Mouse (Mus musculus) lung, embryonic 15.5 days (tissue): ENCODE results near the gene Foxg1. TPM values are rescaled to one million over a fixed set of nuclear protein-coding genes. Genes with fewer than 3 reads are reported as not detected.
A peak's percentile ranks its signal among the peaks of the same experiment; 100 is the strongest.

Experiments
- ATAC-seq: fragments of 200-750 bp; cut with Nextera tagmentation; 2 replicates; pipeline ENCODE4 v1.8.0; 2017; ENCODE audit warnings: moderate number of reproducible peaks, borderline replicate concordance; ENCODE audit not compliant: low FRiP score, low TSS enrichment; ENCODE audit errors: extremely low read depth
- H3K27ac ChIP-seq: fragments of 300-500 bp; sonication (generic); 2 replicates; pipeline ENCODE4 v1.5.1; 2015; ENCODE audit warnings: moderate library complexity, mild to moderate bottlenecking, inconsistent platforms
- H3K27me3 ChIP-seq: fragments of 300-500 bp; sonication (generic); 2 replicates; pipeline ENCODE4 v1.6.1; 2015; ENCODE audit warnings: inconsistent platforms
- H3K36me3 ChIP-seq: fragments of 300-500 bp; sonication (generic); 2 replicates; pipeline ENCODE4 v1.6.1; 2015; ENCODE audit warnings: inconsistent platforms
- H3K4me1 ChIP-seq: fragments of 300-500 bp; sonication (generic); 2 replicates; pipeline ENCODE4 v1.6.1; 2015; ENCODE audit warnings: inconsistent platforms
- H3K4me2 ChIP-seq: fragments of 300-500 bp; sonication (generic); 2 replicates; pipeline ENCODE4 v1.6.1; 2015; ENCODE audit warnings: inconsistent platforms, mild to moderate bottlenecking, moderate library complexity
- H3K4me3 ChIP-seq: fragments of 300-500 bp; sonication (generic); 2 replicates; pipeline ENCODE4 v1.5.1; 2015; ENCODE audit warnings: mild to moderate bottlenecking, inconsistent platforms
- H3K9ac ChIP-seq: fragments of 300-500 bp; sonication (generic); 2 replicates; pipeline ENCODE4 v1.6.1; 2015; ENCODE audit warnings: inconsistent platforms
- H3K9me3 ChIP-seq: fragments of 300-500 bp; sonication (generic); 2 replicates; pipeline ENCODE4 v1.6.1; 2016; ENCODE audit warnings: inconsistent platforms
- WGBS: fragments of 180-500 bp; shearing (Covaris S2); methylation state at CpG from one replicate; pipeline ENCODE4 v1.1.7; 2015; 5-methylcytosine and 5-hydroxymethylcytosine counted together
- polyA plus RNA-seq: library from polyadenylated mRNA; unstranded; fragments of >200 nt; fragmentation: Nextera tagmentation; extraction: Ambion mirVana; gene quantifications from 2 replicates; pipeline ENCODE4 v1.2.1, GENCODE M21; 2015

The Foxg1 gene
- 0.14 and 0.26 TPM in 2 replicates for polyA plus RNA-seq

DNA sequence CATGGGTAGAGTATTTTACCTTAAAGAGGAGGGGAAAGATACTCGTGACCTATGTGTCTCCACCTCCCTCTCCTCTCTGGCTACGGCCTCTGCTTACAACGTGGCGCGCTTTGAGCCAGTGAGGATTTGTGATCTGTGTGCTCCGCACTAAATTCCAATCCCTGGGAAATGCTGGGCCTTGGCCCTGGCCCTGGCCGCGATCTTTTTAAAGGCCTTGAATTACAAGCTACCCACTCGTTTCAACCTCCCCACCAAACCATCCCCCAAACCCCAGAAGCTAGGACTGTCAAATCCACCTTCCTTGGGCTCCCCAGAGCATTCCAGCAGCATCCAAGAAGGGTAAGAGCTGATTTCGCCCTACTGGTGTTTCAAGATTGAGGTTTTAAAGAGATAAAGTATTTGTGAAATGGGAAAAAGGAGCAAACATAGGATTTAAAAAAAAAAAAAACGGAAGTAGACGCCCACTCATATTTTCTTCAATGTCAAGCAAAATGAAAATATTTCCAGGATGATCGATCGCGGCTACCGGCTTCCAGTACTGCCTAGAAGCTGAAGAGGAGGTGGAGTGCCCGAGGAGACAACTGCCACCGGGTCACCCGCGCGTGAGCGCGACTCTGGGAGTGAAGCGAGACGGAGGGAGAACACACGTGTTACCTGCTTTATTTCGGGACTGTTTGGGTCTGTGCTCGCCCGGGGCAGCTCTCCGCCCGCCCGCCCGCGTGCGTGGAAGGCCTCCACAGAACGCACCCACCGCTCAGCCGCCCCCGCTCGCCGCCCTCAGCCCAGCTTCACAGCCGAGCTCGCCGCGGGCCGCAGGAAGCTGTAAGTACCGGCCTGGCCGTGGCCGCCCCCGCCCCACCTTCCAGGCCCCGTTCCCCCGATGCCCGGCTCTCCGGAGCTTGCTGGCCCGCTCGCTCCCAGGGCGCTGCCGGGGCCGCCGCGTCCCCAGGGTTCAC lies at the start of gene Foxg1:
Gene Foxg1, plus strand, starts transcription at position 96 of the 956 bp plus-strand sequence.
- Histone ChIP-seq H3K4me3 (peak within 1 kb of the TSS; percentile 35), H3K36me3 (no peaks in the 10 kb centered on the region), H3K4me2 (peak within 1 kb of the TSS; percentile 55), H3K27me3 (peaks cover 89% of the 10 kb centered on the region), H3K9me3 (no peaks in the 10 kb centered on the region), H3K9ac (no peak within 1 kb of the TSS), H3K27ac (no peak within 1 kb of the TSS), H3K4me1 (peaks cover 11% of the 10 kb centered on the region)
- WGBS, result 2% methylated on average over 61 of the region's 61 CpGs
- peak; percentile 56; the same call in 1 of the 2 replicates for ATAC-seq

DNA sequence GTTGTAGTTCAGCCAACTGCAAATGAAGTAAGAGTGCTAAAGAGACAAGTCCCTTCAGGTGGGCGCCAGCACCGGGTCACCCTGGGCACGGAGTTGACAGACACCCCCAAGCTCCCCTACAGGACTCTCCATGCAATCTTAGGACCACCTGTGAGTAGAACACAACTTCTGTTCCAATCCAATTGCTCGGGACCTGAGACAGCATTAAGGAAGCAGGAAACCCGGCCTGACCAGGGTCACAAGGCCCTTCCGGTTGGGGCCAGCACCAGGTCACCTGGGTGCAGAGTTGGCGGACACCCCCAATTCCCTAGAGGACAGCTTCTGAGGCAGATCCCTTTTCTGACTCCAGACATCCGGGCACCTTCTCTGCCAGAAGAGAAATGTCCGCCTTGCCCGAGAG lies 32.8 kb upstream of the Foxg1 start:
- H3K27ac ChIP-seq, result no peak overlapping the region
- H3K9ac ChIP-seq, result no peak overlapping the region
- no peaks in the 10 kb centered on the region for H3K4me1 ChIP-seq
- H3K4me2 ChIP-seq, result no peak overlapping the region
- no peak for ATAC-seq
- WGBS, result 87% methylated on average over 10 of the region's 10 CpGs
- H3K9me3 ChIP-seq, result no peaks in the 10 kb centered on the region
- no peaks in the 10 kb centered on the region for H3K36me3 ChIP-seq
- H3K27me3 ChIP-seq, result no peaks in the 10 kb centered on the region
- no peak overlapping the region for H3K4me3 ChIP-seq

- Histone ChIP-seq H3K4me2 (no peak overlapping the region), H3K27ac (no peak overlapping the region), H3K9me3 (no peaks in the 10 kb centered on the region), H3K9ac (no peak overlapping the region), H3K36me3 (no peaks in the 10 kb centered on the region), H3K4me3 (no peak overlapping the region), H3K4me1 (no peaks in the 10 kb centered on the region), H3K27me3 (peaks cover 45% of the 10 kb centered on the region)
- 68% methylated on average over 1 of the region's 1 CpGs for WGBS
- ATAC-seq, result no peak
These were observed 13.5 kb upstream of the Foxg1 start for GRCm38 (mm10) chr12:49368931-49369330.

GRCm38 (mm10) chr12:49372170-49372569 lies 10.3 kb upstream of the Foxg1 start:
- Histone ChIP-seq H3K27ac (no peak overlapping the region), H3K4me1 (no peaks in the 10 kb centered on the region), H3K27me3 (peaks cover 75% of the 10 kb centered on the region), H3K36me3 (no peaks in the 10 kb centered on the region), H3K9ac (no peak overlapping the region), H3K9me3 (no peaks in the 10 kb centered on the region), H3K4me3 (no peak overlapping the region), H3K4me2 (no peak overlapping the region)
- ATAC-seq, result no peak

GRCm38 (mm10) chr12:49373176-49373575 lies 9.3 kb upstream of the Foxg1 start:
- Histone ChIP-seq H3K9me3 (no peaks in the 10 kb centered on the region), H3K4me1 (no peaks in the 10 kb centered on the region), H3K36me3 (no peaks in the 10 kb centered on the region), H3K9ac (no peak overlapping the region), H3K27ac (no peak overlapping the region), H3K27me3 (peaks cover 81% of the 10 kb centered on the region), H3K4me2 (no peak overlapping the region), H3K4me3 (no peak overlapping the region)
- WGBS, result 11% methylated on average over 5 of the region's 5 CpGs
- ATAC-seq, result no peak

DNA sequence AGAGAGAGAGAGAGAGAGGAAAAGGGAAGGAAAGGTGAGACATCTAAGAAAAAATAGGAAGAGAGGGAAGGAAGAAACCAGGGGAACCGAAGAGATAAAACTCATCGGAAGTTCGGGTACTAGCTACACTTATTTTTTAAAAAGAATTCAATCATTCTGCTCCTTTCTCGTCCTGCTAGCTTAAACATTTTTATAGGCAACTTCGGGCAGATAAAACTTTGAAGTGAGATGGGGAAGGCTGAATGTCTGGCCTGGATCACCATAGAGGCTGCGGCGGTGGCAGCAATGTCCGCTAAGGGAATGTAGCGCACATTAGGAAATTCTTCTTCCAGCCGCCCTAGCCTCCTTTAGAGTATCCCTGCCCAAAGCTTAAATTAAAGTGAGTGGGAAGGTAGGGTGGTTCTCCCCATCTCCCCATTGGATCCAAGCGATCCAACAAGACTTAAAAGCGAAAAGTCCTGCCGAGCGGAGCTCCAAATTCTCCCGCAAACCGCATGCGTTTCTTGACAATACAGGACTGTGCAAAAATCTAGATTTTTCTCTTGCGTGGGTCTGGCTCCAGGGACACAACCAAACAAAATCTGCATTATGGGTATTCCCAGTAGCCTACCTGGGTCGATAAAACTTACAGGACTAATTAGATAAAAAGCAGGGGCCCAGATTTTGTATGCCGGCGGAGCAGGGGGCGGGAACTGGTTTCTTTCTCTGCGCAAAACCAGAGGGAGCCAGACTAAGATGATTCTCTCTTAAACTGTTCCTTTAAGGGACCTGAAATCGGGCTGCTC lies 8.4 kb upstream of the Foxg1 start:
- peak overlapping the region; percentile 47 for H3K4me2 ChIP-seq
- ATAC-seq, result no peak
- H3K36me3 ChIP-seq, result no peaks in the 10 kb centered on the region
- no peak overlapping the region for H3K27ac ChIP-seq
- no peaks in the 10 kb centered on the region for H3K9me3 ChIP-seq
- peak overlapping the region; percentile 20 for H3K4me3 ChIP-seq
- peaks cover 90% of the 10 kb centered on the region for H3K27me3 ChIP-seq
- H3K9ac ChIP-seq, result no peak overlapping the region
- H3K4me1 ChIP-seq, result no peaks in the 10 kb centered on the region
- 3% methylated on average over 24 of the region's 24 CpGs for WGBS

GRCm38 (mm10) chr12:49374606-49374995 lies 7.9 kb upstream of the Foxg1 start:
- no peak for ATAC-seq
- 0% methylated on average over 14 of the region's 14 CpGs for WGBS
- Histone ChIP-seq H3K36me3 (no peaks in the 10 kb centered on the region), H3K9me3 (no peaks in the 10 kb centered on the region), H3K27me3 (peaks cover 92% of the 10 kb centered on the region), H3K4me1 (no peaks in the 10 kb centered on the region), H3K4me2 (peak overlapping the region; percentile 47), H3K4me3 (peak overlapping the region; percentile 20), H3K27ac (no peak overlapping the region), H3K9ac (no peak overlapping the region)

DNA sequence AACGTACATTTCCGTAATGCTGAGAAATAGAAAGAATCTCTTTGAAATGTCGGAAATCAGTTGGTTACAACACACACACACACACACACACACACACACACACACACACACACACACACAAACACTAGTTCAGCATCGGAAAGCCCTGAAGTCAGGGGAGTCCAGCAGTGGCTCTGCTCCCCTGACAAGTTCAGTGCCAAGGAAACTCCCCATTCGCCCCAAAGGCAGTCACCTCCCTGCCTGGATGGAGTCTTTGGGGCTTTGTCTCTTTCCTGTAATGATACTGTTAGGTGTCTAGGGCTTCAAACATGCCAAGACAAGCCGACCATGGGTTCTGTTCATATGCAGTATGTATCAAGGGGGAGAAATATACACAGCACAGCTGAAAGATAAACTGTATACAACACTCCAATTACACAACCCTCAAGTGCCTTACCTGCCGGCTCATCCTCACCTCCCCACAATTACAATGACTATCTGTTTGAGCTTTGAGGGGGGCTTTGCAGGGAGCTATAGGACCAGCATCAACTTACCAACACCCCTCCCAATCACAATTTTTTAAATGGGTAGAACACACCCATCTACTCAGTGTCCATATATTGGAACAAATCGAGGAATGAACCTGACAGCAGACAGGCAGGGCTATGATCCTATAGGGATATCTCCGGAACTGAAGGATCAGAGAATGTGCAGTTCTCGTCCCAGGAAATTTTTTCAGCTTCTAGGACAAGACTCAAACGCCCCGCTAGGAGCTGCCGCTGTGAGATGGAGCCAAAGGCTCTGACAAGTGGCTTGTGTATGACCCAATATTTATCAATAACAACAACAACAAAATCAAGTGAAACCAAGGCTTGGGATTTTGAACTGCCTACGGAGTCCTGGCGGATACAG lies 6.8 kb upstream of the Foxg1 start:
- ATAC-seq, result no peak
- Histone ChIP-seq H3K4me3 (no peak overlapping the region), H3K9me3 (no peaks in the 10 kb centered on the region), H3K27ac (no peak overlapping the region), H3K4me1 (no peaks in the 10 kb centered on the region), H3K9ac (no peak overlapping the region), H3K27me3 (peaks cover 94% of the 10 kb centered on the region), H3K4me2 (no peak overlapping the region), H3K36me3 (no peaks in the 10 kb centered on the region)
- WGBS, result 5% methylated on average over 15 of the region's 15 CpGs

- Histone ChIP-seq H3K4me1 (no peaks in the 10 kb centered on the region), H3K27ac (no peak overlapping the region), H3K4me2 (no peak overlapping the region), H3K9ac (no peak overlapping the region), H3K9me3 (no peaks in the 10 kb centered on the region), H3K36me3 (no peaks in the 10 kb centered on the region), H3K4me3 (no peak overlapping the region), H3K27me3 (peaks cover 93% of the 10 kb centered on the region)
- 5% methylated on average over 19 of the region's 19 CpGs for WGBS
- no peak for ATAC-seq
These were observed 6.0 kb upstream of the Foxg1 start for GRCm38 (mm10) chr12:49376318-49376992.

DNA sequence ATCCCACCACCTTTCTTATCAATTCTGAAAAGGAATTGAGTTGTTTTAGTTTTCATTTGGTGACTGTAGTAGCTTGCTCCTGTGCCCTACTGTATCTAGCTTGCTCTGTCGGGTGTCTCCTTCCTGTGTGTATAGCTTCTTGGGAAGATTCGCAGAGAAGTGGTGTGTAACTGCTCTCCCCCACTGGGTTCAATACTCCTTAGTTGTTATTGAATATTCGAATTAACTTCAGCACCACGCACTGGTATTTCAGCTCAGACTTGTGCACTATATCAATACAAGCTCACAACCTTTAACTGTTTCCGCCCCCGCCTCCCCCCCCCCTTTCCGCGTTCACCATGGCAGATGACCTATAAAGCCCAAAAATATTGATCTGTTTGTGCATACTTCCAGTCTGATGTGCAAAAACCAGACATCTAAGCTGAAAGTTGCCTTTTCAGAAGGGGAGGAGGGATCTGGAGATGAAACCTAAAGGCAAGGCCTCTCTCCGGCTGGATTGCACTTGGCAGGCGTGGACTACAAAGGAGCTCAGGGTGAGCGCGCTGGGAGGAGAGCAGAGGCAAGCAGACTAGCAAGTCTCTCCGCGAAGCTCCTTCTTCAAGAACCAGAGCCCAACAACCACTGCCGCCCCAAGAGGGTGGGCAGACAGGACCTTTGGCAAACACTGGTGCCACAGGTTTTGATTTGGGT lies 5.0 kb upstream of the Foxg1 start:
- Histone ChIP-seq H3K9ac (no peak overlapping the region), H3K4me3 (no peak overlapping the region), H3K36me3 (no peaks in the 10 kb centered on the region), H3K27ac (no peak overlapping the region), H3K9me3 (no peaks in the 10 kb centered on the region), H3K4me1 (no peaks in the 10 kb centered on the region), H3K27me3 (peaks cover 97% of the 10 kb centered on the region), H3K4me2 (no peak overlapping the region)
- WGBS, result 2% methylated on average over 15 of the region's 15 CpGs
- ATAC-seq, result no peak
